Mouse (Mus musculus): Measurements from ENCODE around the gene Tmem121b. TPM values are rescaled to one million over a fixed set of nuclear protein-coding genes. Genes with fewer than 3 reads are reported as not detected.

Tmem121b gene
- total RNA-seq, 2 experiments from 2014 or later, result not detected

DNA sequence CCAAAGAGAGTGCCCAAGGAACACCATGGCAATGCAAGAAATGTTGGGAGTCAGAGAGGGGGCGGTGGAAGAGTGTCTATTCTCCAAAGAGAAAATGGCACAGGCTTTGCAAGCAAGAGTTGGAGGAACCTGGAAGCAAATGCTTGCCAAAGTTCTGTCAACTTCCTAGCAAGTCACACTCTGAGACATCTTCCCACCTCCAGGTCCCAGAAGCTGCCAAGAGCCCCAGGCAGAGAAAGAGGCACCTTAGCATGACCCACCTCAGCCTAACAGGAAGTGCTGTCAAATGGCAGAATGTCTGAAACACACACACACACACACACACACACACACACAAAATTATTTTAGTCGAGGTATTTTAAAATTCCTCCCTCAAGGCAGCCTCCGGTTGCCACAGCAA, 10.4 kb upstream of the Tmem121b start:
- no peak for ATAC-seq (replicated peaks; ENCODE audit: low FRiP score, low TSS enrichment, poor library complexity, severe bottlenecking)

DNA sequence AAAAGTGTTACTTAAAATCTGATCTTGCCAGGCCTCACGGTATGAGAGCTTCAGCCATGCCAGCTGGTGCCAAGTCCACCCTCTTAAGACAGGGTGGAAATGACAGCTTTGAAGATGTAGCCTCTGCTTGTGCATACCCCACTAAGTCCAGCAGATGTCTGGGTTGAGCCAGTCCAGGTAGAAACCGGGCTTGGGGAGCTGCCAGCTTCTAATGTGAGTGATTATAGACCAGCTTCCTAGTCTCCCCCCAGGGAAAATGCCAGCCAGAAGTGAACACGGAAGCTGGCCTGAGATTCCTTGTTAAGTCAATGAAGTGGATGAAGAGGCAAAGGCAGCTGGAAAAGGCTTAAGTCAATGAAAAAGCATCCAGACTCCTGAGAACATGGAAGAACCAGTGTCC, 2.9 kb upstream of the Tmem121b start:
- no peak for ATAC-seq (replicated peaks; ENCODE audit: low FRiP score, low TSS enrichment, poor library complexity, severe bottlenecking)

- peak; percentile 43; the same call in 1 of the 2 replicates for ATAC-seq (replicated peaks; ENCODE audit: low FRiP score, low TSS enrichment, poor library complexity, severe bottlenecking)
These were observed 871 bp downstream of the Tmem121b start for GRCm38 (mm10) chr6:120492499-120493373.

DNA sequence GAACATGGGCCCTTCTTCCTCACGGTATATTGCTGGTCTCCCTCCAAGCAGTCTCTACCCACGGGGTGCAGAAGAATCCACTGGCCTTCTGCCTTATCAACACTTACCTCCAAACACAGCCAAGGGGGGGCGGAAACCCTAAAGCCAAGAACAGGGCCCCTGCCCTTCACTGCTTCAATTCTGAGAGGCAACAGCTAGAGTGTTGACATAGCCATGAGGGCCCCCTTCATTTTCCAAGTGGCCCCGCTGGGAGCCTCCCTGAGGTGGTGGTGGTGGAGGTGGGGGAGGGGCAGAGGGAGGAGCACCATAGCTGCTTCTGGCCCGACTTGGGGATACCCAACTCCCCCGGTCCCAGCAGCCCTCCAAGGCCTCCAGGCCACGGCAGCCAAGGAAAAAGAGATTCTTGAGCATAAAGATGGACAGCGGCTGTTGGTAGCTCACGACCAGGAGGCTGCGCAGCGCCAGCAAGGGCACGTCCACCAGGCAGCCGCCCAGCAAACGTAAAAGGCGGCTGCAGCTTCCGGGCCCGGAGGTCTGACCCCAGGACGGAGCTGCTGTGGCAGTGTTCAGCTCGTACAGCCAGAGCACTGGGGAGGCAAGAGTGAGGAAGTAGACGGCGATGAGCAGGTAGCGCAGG, 1.6 kb downstream of the Tmem121b start:
- ATAC-seq (replicated peaks; ENCODE audit: low FRiP score, low TSS enrichment, poor library complexity, severe bottlenecking), result no peak

DNA sequence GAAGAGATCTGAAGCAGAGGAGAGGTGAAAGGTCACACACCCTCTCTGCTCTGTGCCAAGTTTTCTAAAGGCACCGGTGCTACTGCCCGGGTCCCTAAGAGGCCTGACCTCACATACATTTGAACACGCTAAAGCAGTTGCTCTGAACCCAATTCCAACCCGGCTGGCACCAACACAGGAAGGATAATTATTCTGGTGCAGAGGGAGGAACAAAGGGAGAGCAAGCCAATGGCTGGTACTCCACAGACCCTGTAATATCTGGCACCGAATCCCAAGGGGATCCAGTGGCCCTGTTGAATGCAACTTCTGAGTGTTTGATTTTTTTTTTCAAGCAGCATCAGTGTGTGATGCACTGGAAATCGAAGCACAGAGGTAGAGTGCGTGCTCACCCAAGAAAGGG, 2.5 kb downstream of the Tmem121b start:
- no peak for ATAC-seq (replicated peaks; ENCODE audit: low FRiP score, low TSS enrichment, poor library complexity, severe bottlenecking)

DNA sequence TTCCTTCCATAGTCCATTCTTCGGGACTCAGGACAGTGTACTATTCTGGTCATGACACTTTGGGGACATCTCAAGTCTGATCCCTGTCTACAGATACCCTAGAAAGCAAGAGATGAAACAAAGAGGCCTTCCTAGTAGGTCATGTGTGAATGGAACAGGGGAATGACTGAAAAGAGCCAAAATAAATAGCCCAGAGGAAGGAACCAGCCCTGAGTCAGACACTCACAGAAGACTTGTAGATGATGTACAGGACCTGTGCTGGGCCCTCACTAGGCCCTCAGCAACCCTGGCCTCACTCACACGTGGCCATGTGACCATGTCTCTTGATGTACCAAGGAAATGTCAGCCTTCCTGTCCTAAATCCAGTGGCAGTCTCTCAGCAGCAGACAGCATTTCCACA, 4.1 kb downstream of the Tmem121b start:
- ATAC-seq (replicated peaks; ENCODE audit: low FRiP score, low TSS enrichment, poor library complexity, severe bottlenecking), result no peak

GRCm38 (mm10) chr6:120488647-120489046, 5.0 kb downstream of the Tmem121b start:
- ATAC-seq (replicated peaks; ENCODE audit: low FRiP score, low TSS enrichment, poor library complexity, severe bottlenecking), result no peak

DNA sequence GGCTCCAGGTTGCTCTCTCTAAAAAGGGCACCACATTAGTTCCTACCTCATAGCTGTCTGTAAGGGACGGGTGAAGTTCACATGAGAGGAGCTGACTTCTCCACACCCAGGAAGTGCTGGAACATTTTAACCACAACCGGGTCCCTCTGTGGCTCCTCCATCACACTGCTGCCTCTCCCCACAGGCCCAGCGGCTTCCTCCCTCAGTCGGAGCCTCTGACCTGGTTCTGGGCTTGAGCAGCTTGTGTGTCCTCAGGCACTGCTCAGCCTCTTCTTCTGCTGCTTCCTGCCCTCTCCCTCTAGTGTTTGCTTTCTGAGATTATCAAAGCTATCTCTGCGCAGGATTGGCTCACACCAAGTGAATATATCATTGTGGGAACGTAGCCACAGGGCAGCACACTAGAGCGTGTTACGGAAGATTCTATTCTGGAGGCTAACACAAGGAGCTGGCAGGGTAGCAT, 7.5 kb downstream of the Tmem121b start:
- ATAC-seq (replicated peaks; ENCODE audit: low FRiP score, low TSS enrichment, poor library complexity, severe bottlenecking), result peak; percentile 53

DNA sequence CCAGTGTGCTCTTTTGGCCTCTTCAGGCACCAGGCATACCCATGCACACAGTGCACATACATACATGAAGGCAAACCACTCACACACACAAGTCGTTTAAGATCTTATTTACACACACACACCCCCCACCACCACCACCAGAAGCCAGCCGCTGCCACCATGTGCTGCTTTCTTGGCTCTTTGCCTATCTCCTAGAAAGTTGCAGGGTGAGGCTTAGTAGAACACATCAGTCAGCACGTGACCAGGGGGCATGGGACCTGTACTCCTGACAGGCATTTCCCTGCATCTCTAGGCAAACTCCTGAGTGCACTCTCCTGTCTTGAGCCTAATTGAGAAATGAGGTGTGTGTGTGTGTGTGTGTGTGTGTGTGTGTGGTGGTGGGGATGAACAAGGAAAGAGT, 8.6 kb downstream of the Tmem121b start:
- ATAC-seq (replicated peaks; ENCODE audit: low FRiP score, low TSS enrichment, poor library complexity, severe bottlenecking), result peak; percentile 67

DNA sequence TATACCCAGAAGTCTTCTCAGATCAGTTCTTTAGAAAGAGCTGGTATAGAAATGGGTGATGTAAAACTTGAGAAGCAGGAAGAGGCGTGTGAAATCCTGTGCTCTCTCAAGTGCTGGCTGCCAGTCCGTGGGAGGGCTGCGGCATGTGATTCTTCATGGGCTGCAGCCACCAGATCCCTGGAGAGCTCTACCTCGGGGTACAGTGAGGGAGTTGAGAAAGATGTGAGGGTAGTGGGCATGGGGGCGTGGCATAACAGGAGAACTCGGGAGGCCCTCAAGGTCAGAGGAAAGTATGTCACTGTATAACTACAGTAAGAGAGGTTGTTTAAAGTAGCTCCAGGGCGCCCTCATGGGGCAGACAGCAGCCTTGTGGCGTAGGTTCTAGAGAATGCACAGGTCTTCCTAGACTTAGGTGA, 10.4 kb downstream of the Tmem121b start:
- 0 out of 2 replicates have a peak, but pooled peaks have one; percentile 14 for ATAC-seq (replicated peaks; ENCODE audit: low FRiP score, low TSS enrichment, poor library complexity, severe bottlenecking)

DNA sequence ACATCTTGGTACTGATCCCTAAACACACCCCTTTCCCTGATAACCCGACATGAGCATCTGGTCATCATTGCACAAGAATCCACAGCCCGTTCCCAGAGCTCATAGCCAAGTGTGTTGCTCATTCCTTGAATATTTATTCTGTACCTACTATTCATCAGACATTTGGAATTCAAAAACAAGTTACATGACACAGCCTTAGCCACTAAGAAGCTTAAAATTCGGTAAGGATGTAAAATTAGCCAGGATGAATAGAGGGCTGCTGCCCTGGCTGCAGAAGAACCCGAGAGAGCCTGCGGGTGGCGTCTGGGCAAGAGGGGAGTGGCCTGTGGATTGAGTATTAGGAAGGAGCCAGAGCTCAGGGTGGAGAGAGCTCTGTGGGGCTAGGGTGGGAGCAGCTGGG, 10.9 kb downstream of the Tmem121b start:
- ATAC-seq (replicated peaks; ENCODE audit: low FRiP score, low TSS enrichment, poor library complexity, severe bottlenecking), result no peak

GRCm38 (mm10) chr6:120482021-120482420, 11.6 kb downstream of the Tmem121b start:
- ATAC-seq (replicated peaks; ENCODE audit: low FRiP score, low TSS enrichment, poor library complexity, severe bottlenecking), result no peak

GRCm38 (mm10) chr6:120481538-120481937, 12.1 kb downstream of the Tmem121b start:
- ATAC-seq (replicated peaks; ENCODE audit: low FRiP score, low TSS enrichment, poor library complexity, severe bottlenecking), result no peak

DNA sequence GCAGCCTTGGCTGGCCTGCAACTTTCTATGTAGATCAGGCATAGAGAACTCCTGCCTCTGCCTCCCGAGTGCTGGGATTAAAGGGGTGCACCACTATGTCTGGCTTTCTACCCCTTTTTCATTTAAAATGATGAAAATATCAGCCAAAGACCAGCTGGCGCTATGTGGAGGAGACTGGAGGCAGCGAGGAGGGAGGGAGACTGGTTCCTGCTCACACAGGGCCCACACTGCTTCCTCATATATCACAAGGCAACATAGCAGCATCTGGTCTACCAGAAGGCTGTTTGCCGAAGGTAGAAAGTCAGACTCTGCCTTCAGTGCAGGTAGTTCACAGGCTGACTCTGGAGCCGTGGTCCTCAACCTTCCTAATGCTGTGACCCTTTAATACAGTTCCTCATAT, 13.2 kb downstream of the Tmem121b start:
- ATAC-seq (replicated peaks; ENCODE audit: low FRiP score, low TSS enrichment, poor library complexity, severe bottlenecking), result no peak

GRCm38 (mm10) chr6:120479302-120479701, 14.3 kb downstream of the Tmem121b start:
- ATAC-seq (replicated peaks; ENCODE audit: low FRiP score, low TSS enrichment, poor library complexity, severe bottlenecking), result no peak

DNA sequence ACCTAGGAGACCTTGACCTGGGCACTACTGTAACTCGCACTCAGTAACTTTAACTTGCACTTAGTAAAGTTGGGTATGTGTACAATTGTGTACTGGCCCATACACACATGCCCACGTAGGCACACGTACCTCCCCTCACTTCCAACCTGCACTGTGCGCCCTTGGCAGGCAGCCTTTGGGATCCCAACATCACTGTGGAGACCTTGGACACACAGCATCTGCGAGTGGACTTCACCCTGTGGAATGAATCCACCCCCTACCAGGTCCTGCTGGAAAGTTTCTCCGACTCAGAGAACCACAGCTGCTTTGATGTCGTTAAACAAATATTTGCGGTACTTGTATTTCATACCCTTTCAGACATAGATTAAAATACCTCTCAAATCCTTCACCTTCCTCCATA, 18.3 kb downstream of the Tmem121b start:
- no peak for ATAC-seq (replicated peaks; ENCODE audit: low FRiP score, low TSS enrichment, poor library complexity, severe bottlenecking)

DNA sequence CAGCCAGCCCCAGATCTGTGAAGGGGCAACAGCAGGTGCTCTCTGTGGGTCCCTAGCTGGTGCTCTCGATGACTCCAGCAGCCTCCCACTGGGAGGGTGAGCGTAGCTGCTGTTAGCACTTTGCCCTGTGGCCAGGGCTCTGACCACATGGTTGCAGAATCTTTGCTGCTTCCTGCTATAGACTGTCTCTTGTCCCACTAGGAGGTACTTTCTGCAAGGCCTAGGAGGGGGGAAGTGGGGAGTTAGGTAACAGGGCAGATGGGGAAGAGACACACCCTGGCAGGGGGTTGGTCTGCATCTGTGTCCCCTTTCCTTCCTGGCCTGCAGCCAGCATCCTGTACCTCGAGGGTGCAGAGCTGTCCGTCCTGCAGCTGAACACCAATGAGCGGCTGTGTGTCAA, 20.2 kb downstream of the Tmem121b start:
- ATAC-seq (replicated peaks; ENCODE audit: low FRiP score, low TSS enrichment, poor library complexity, severe bottlenecking), result no peak

DNA sequence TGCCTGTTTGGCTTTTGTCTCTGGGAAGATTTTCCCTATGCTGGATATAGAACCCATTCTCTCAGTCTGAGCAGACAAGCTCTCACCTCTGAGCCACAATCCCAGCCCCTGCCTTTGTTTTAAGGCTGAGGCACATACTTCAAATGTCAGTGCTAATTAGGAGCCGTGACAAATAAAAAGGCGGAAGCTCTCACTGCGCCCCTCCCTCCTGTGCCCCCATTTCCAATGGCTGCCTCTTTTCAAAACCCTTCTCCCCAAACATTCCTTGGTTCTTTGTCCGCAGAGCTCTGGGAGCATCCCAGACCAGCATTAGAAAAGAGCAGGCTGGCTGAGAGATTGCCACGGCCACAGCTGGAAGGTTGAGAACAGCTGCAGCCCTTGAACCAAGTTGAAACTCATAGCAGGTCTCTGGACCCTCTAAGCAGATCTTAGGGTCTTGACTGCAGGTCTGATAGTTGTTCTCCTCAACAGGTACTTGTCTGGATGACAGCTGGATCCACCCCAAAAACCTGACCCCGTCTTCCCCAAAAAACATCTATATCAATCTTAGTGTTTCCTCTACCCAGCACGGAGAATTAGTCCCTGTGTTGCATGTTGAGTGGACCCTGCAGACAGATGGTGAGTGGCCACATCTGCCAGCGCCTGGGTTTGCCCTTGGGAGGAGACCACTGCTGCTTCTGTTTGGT, 21.0 kb downstream of the Tmem121b start:
- ATAC-seq (replicated peaks; ENCODE audit: low FRiP score, low TSS enrichment, poor library complexity, severe bottlenecking), result no peak

GRCm38 (mm10) chr6:120471991-120472441, 21.6 kb downstream of the Tmem121b start:
- ATAC-seq (replicated peaks; ENCODE audit: low FRiP score, low TSS enrichment, poor library complexity, severe bottlenecking), result no peak

- no peak for ATAC-seq (replicated peaks; ENCODE audit: low FRiP score, low TSS enrichment, poor library complexity, severe bottlenecking)
These were observed 22.9 kb downstream of the Tmem121b start for GRCm38 (mm10) chr6:120470666-120471065.

All from megakaryocyte-erythroid progenitor cell, adult 5-6 weeks (primary cell).